Mouse (Mus musculus) testis, postnatal 14 days (tissue): ENCODE measurements around the gene Tbc1d10a.

Experiments
- DNase-seq: peaks from one replicate; pipeline ENCODE4 v3.0.0; 2021; ENCODE audit warnings: low spot score

Gene Tbc1d10a

GRCm38 (mm10) chr11:4186486-4187317 lies at the start of gene Tbc1d10a:
Gene Tbc1d10a (plus strand): TSS chr11:4186789.
- DNase-seq: peak; percentile 99

GRCm38 (mm10) chr11:4138964-4139363 lies 47.6 kb upstream of the Tbc1d10a start:
- DNase-seq: no peak

DNA sequence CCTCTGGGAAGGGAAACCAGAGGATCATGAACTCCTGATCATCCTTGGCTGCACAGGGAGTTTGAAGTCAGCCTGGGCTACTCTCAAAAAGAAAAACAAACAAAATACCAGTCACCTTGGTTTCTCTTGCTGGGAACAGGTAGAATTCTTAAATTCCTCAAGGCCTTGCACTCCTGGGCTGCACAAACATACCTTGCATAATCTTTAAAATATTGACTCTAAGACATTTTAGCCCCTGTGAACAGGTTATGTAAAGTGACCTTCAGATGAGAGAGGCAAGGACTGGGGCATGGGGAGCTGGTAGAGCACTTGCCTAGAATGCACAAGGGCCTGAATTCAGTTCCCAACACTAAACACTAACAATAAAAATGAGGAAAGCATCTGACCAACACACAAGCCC lies 45.1 kb upstream of the Tbc1d10a start:
- no peak for DNase-seq

DNA sequence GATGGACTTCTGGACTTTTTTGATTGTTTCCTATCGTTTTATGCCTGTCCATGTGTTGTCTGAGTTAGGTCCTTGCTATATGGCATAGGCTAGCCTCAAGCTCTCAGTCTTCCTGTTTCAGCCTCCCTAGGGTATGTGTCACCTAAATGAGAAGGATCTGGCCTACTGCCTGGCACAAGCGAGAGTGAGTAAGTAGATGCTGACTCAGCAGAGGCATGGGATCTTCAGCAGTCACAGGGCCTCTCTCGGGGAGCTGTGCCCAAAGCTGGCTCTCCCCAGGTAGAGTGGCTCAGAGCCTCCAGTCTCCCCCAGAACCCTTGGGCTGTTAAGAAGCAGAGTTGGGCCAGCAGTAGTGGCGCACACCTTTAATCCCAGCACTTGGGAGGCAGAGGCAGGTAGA lies 44.2 kb upstream of the Tbc1d10a start:
- no peak for DNase-seq

DNA sequence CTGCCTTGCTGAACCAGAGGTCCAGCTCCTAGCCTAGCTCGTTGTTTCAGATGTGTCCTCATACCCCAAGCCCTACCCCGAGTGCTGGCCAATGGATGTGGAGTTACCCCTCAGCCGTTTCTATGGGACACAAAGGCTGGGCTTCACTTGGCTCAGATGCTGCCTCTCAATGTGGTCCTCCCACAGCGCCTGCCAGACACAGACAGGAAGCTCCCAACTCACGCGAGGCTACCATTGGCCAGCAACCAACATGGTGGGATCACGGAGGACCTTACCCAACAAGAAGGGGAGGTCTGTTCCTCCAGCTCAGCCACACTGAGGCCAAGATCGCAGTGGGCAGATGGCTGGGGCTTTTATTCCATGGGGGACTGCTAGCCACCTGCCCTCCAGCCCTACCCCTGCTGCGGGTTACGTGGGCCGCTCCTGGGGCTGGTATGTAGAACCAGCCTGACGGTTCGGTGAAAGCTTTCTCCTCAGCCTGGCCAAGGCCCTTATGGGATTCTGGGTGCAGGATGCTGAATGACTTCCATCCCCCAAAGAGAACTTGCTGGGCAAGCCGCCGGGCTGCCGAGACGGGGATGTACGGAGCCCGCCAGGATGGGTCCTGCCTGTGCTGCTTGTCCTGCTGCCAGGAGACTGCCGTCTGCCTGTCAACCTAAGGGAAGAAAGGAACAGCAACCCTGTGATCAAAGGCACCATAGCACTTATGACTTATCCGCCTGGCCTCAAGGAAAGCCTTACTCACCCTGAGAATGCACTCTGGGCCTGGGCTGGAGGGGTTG lies 43.1 kb upstream of the Tbc1d10a start:
- DNase-seq: no peak

DNA sequence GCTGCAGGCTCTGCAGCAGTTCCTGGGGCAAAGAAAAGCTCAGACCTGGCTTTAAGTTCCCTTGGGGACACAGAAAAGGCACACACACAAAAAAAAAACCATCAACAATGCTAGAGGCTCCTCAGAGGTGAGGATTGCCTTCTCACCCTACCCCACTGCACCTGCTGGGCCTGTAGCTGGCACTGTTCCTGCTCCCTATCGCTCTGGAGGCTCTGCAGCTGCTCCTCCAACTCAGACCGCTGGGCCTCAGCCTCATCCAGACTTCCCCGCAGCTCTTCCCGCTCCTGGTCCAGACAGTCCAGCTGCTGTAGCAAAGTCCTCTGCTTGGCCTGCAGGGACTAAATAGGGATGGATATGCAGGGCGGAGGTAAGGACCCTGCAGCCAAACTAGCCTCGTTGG lies 40.2 kb upstream of the Tbc1d10a start:
- DNase-seq: no peak

DNA sequence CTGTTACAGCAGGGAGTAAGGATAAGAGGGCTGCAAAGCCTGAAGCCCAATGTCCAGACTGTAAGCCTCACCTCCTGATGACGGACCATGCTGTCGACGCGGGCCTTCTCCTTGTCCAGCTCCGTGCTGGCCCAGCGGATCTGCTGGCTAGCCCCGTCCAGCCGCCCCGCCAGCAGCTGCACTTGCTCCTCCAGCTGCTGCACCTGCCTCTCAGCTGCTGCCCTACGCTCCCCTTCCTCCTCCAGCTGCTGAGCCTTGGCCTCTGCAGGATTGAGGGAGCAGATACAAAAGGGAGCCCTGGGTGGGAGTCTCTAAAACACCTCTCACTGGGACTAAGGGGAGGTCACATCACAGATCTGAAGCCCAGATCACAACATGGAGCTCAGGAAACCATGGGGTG lies 39.5 kb upstream of the Tbc1d10a start:
- no peak for DNase-seq

GRCm38 (mm10) chr11:4148120-4148519 lies 38.5 kb upstream of the Tbc1d10a start:
- DNase-seq: no peak

- no peak for DNase-seq
Measured at GRCm38 (mm10) chr11:4148536-4149156, 37.9 kb upstream of the Tbc1d10a start.

DNA sequence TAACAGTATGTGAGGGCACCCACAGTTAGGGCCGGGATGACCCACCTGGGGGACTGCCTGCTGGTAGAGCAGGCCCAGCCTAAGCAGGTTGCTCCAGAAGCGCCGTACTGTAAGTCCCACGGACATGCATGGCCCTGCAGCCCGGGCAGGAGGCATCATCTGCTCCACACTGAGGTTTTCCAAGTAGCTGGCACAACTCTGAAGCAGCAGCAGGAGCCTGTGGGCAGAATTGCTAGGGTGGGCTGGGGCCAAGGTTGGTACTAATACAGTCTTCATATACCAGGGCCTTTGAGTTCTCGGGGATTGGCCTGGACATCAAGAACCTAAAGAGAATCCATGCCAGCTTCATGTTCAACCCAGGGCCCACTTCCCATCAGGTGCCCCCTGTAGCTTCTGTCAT lies 36.7 kb upstream of the Tbc1d10a start:
- no peak for DNase-seq

- DNase-seq: no peak
Measured at GRCm38 (mm10) chr11:4153694-4154093, 32.9 kb upstream of the Tbc1d10a start.

GRCm38 (mm10) chr11:4155641-4156040 lies 30.9 kb upstream of the Tbc1d10a start:
- DNase-seq: no peak

- DNase-seq: no peak
Measured at GRCm38 (mm10) chr11:4158676-4159075, 27.9 kb upstream of the Tbc1d10a start.

DNA sequence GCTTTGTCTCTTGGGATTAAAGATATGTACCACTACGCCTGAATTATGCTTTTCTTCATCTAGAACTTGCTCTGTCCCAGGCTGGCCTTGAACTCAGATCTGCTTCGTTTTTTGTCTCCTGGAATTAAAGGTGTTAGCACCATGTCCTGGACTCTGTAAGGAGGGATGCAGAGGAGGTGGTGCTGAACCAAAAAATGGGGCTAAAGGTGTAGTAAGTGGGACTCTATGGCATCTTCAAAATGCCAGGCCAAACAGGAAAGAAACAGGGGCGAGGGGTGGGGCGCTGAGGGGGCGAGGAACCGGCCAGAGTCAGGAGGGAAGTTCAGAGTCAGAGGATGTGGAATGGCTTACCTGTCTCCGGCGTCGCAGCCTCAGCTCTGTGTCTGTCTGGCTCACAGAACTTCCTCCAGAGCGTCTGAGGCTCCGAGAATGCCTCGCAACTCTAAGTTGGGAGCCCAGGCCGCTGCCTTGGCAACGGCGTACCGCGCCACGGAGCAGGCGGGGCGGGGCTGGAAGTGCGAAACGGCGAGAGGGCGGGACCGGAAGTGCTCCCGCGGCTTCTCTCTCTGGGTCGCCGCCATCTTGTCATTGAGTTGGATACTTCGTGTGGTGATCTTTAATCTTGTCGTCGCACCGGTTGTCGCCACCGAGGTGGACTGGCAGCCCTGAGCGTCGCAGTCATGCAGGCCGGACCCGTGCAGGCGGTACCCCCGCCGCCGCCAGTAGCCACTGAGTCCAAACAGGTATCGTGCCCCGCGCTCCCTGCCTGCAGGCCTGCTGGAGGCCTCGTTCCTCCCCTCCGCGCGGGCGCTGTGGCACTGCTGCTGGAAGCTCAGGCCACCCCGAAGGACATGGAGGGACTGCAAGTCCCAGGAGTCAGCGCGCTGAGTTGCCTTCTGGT lies 26.5 kb upstream of the Tbc1d10a start, which contains the start of the genes Ccdc157 and Sf3a1:
Gene Ccdc157 (minus strand): TSS at position 486 of the 901 bp plus-strand sequence.
Gene Sf3a1 (plus strand): TSS at position 543 of the 901 bp plus-strand sequence.
- peak; percentile 94 for DNase-seq

DNA sequence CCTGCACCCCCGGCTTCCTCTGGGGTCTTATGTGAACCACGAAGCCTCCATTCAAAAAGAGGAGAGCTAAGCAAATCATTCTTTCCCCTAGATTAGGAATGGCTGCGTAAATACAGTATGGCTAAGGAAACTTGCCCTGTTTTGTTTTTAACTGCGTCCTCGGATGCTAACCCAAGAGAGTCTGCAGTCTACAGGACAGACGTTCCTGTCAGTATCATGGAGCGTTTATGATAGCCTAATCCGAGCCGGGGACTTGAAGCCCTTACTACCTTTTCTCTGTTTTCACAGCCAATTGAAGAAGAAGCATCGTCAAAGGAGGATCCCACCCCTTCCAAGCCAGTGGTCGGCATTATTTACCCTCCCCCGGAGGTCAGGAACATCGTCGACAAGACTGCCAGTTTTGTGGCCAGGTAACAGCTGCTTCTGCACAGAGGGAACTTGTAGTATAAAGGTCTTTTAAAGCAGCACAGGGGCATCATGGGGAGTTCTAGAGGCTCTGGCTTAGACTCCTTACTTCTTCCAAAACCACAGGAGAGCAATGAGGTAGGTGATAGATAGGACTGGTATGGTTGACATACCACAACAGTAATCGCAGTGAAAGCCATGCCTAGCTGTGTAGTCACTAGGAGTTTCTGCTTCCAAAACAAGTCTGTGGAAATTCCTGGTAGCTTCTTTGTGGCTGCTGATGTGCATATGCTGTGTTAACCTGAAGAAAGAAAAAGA lies 25.7 kb upstream of the Tbc1d10a start:
- DNase-seq: no peak

DNA sequence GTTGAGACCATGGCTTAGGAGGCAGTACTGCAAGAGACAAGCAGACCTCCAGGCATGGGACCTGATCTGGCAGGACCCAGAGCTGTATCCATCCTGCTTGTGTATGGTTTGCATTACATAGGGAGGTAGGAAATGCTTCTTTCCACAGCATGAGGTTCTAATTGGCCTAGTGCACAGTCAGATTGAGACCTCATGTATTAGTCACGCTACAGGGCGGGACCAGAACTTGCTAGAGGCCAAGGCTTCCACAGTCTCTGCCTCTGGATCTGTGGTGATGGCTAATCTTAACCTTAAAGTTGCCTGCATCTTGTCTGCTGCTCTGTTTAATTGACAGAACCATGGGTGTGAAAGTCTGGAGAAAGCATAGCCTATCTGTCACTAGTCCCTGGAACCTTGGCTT lies 21.9 kb upstream of the Tbc1d10a start:
- DNase-seq: no peak

DNA sequence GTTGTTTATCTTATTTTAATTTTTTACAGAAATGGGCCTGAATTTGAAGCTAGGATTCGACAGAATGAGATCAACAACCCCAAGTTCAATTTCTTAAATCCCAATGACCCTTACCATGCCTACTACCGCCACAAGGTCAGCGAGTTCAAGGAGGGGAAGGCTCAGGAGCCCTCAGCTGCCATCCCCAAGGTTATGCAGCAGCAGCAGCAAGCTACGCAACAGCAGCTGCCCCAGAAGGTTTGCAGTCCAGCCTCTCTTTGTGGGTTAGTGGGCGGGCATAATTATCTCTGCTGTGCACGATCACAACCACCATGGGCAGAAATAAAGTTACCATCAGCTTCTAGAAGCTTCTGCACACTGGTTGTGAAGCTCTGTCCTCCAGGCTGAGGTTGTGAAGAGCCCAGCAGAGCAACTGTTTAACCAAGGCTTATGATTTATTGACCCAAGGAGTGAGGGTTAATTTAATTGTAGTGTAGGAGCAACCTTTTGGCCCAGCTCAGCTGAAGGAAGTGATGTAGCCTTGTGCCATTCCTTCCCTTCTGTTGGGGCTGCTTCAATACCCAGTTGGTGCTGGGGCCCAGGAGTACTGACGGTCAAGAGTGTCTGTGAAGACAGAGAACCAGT lies 20.0 kb upstream of the Tbc1d10a start:
- no peak for DNase-seq

DNA sequence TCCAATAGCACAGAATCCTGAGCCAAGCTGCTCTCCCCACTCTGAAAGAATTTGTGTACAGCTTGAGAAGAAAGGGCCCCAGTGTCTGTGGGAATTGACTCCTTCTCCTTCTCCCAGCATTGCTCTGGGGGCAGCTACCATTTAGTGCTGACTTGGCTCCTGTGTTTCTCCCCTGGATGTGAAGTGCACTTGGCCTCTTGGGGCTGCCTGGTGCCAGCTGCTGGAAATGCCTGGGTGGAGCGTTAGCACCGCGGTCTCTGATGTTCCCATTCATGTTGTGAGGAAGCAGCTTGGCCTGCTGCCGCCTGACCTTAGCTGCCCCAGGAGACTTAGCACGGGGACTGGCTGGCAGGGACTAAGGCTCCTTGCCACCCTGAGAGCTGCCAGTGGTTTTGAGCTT lies 12.0 kb upstream of the Tbc1d10a start:
- DNase-seq: no peak

- DNase-seq: no peak
Measured at GRCm38 (mm10) chr11:4177716-4178115, 8.9 kb upstream of the Tbc1d10a start.

- no peak for DNase-seq
Measured at GRCm38 (mm10) chr11:4182061-4182460, 4.5 kb upstream of the Tbc1d10a start.
